Mouse (Mus musculus) erythroid progenitor cell, adult 5-6 weeks (primary cell): ENCODE data around the gene Cenpj. TPM values are rescaled to one million over a fixed set of nuclear protein-coding genes. Genes with fewer than 3 reads are reported as not detected.

Experiments used
- ATAC-seq: replicated peaks from 2 replicates; pipeline ENCODE4 v1.8.0; 2016; ENCODE audit warnings: moderate number of reproducible peaks, mild to moderate bottlenecking, moderate TSS enrichment, inconsistent platforms; ENCODE audit not compliant: poor library complexity, low FRiP score, severe bottlenecking
- total RNA-seq, 2 experiments: library from RNA; stranded (forward) in 1 of 2; stranded (reverse) in 1 of 2; fragments of 150-400 nt in 1 of 2; fragments of 186-747, 209-891 nt in 1 of 2; gene quantifications; 2 replicates each; pipeline versions ENCODE4 v1.2.3 to v1.2.4; 2015 to 2017; ENCODE audit warnings: low replicate concordance in 2 of 2

The Cenpj gene
- 26.4 and 67.0 TPM in 2 replicates for total RNA-seq (2015; ENCODE audit: low replicate concordance)
- 27.5 and 41.5 TPM in 2 replicates for total RNA-seq (2017; ENCODE audit: low replicate concordance)

GRCm38 (mm10) chr14:56575416-56575815, at the start of gene Cenpj, which contains the start of gene Parp4:
Gene Cenpj, minus strand, starts transcription at chr14:56575425.
Gene Parp4, plus strand, starts transcription at chr14:56575619.
- peak; percentile 91 for ATAC-seq

GRCm38 (mm10) chr14:56620425-56620824, 45.2 kb upstream of the Cenpj start:
- no peak for ATAC-seq

DNA sequence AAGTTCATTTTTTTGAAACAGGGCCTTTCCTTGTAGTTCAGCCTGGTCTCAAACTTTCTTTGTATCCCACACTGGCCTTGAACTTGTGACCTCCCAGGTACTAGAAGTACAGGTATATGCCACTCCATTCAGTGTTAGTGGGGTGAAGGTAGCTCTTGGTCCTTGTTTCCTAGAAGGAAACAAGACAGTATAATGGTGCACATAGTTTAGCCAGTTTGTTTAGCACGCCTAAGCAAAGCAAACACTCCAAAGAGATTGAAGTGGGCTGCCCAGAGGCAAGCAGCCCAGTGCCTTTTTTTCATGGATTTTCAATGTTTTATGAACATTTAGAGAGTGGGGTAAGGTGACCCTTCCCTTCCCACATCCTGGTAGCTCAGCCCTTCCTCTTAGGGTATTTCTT, 42.2 kb upstream of the Cenpj start:
- ATAC-seq, result no peak

GRCm38 (mm10) chr14:56613212-56613611, 38.0 kb upstream of the Cenpj start:
- no peak for ATAC-seq

- no peak for ATAC-seq
Observed at GRCm38 (mm10) chr14:56605136-56605535, 29.9 kb upstream of the Cenpj start.

GRCm38 (mm10) chr14:56604438-56604837, 29.2 kb upstream of the Cenpj start:
- ATAC-seq, result no peak

DNA sequence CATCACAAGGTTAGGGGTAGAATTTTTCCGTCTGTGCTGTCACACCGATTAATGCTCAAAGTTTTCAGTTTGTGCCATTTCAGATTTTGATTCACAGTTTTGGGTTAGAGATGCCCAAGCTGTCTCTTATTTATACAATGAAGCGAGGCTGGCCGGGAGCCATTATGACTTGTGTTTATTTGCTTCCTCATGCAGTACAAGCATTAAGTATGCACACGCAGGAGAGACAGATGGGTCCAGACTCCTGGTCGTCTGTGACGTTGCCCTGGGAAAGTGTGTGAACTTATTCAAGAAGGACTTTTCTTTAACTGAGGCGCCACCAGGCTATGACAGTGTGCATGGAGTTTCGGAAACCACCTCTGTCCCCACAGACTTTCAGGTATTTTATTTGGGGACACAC, 26.8 kb upstream of the Cenpj start:
- ATAC-seq, result no peak

- 0 out of 2 replicates have a peak, but pooled peaks have one; percentile 48 for ATAC-seq
Observed at GRCm38 (mm10) chr14:56598759-56599158, 23.5 kb upstream of the Cenpj start.

DNA sequence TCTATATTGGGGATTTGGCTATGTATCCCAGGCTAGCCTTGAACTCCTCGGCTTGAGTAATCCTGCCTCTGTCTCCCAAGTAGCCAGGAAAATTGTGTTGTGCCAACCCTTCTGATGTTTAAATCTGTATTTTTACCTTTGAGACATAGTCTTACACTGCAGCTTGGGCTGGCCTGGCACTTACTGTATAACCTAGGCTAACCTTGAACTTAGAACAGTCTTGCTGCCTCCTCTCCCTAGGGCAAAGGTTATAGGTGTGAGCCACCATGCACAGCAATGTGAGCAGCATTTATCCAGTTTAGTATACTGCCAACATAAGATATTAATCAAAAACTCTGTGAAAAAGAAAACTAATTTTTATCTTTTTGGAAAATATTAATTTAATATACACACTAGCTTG, 19.6 kb upstream of the Cenpj start:
- ATAC-seq, result no peak

GRCm38 (mm10) chr14:56592191-56592590, 17.0 kb upstream of the Cenpj start:
- ATAC-seq, result no peak

DNA sequence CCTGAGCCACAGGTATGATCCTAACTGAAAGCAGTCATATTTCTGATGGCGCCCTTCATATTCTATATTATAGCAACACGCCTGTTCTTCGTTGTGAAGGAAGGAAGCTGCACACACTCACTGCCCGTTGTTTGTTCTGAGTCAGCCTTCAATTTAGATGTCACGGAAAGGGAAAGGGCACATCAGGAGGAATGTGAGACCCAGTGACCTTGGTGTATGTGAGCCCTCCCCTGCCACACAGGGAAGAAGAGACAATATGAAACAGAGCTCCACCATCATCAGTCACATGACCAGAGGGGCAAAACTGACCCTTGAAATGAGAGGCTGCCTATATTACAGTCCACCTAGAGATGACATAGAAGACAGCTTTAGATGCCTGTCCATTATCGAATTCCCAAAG, 7.1 kb upstream of the Cenpj start:
- no peak for ATAC-seq

- ATAC-seq, result no peak
Observed at GRCm38 (mm10) chr14:56581117-56581516, 5.9 kb upstream of the Cenpj start.

DNA sequence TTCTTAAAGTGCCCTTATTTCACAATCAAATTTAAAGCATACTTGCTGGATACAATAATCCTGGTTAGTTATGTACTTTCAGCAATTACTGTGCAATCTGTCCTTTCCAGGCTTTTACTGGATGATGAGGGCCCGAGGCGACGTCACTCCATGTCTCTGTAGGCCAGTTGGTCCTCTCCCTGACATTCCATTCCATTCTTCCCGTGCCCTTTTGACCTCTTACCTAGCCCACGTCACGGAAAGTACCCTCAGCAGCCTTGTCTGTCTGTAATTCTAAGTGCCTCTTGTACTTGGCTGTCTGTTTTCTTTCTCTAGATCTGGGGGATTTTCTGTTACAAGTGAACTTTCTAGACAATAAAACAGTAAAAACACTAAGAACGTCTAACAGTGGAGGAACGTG, 3.8 kb upstream of the Cenpj start:
- no peak for ATAC-seq

GRCm38 (mm10) chr14:56575969-56576901, 1.0 kb upstream of the Cenpj start:
- ATAC-seq, result no peak

DNA sequence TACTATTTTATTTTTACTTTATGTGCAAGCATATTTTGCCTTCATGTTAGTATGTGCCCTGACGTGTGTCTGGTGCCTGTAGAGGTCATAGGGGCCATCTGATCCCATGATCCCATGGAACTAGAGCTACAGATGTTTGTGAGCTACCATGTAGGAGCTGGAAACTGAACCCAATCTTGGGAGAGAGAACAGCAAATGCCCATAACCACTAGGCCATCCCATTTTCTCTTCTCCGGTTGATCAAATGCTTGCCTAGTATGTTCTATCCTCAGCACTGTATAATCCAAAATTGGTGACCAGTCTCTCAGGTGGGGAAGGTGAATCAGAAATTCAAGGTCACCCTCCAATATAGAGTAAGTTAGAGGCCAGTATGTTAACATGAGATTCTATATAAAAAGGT, 2.7 kb downstream of the Cenpj start:
- no peak for ATAC-seq

DNA sequence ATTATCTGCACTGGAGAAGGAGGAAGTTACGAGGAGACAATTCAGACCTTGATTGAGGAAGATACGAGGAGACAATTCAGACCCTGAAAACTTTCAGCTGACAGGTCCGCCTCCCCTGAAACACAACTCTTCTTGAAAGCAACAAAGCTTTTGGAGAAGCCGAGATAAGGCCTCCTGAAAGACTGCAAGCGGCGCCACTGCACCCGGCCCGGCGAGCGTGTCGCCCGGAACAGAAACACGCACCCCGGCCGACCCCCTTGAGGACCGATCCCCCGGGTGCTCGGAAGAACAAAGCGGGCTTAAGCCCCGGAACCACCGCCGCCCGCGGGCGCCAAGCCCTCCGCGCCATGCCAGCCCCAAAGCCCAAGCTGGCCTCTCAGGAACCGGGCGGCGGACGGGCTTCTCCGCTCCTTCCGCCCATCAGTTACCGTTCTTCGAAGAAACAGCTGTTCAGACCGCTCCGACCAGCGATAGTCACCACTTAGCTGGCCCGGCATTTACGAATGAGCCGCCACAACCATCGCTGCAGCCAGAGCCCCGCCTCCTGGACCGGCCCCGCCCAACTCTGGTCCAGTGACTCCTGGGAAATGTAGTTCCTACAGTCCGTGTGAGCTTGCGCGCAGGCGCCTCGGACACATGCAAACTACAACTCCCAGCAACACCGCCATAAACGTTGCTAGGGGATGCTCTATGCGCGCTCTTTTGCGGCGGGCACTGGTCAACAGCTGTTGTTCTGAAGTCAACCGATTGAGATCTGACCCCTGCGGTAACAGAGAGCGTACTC, 3.7 kb downstream of the Cenpj start:
- peak; percentile 90 for ATAC-seq

DNA sequence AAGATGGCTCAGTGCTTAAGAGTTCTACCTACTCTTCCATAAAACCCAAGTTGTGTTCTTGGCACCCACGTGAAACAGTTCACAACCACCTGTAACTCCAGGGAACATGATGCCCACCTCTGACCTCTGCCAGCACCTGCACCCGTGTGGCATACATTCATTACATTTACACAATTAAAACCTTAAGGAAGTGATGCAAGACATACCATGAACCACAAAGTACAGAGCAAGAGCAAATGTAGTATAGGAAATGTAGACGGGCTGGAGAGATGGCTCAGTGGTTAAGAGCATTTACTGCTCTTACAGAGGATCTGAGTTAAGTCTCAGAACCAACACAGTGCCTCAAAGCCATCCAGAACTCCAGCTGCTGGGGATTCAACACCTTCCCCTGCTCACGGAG, 6.2 kb downstream of the Cenpj start:
- no peak for ATAC-seq

DNA sequence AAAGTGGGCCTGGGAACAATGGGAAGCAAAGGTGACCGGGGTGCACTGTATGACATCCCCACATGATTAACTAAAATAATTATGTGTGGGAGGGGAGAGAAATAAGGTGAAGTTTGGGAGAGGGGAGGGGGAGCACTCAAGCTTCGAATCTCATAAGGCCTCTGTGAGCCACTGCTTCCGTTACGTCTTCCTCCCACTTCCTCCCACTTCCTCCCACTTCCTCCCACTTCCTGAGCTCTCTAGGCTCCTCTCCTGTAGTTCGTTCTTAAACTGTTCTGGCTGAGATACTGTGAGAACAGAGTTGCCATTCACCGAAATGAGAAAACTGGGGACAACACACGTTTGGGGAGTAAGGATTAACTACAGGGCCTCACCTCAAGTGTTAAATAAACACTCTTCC, 7.7 kb downstream of the Cenpj start:
- ATAC-seq, result no peak

GRCm38 (mm10) chr14:56559134-56559533, 16.1 kb downstream of the Cenpj start:
- ATAC-seq, result no peak

- no peak for ATAC-seq
Observed at GRCm38 (mm10) chr14:56554716-56555115, 20.5 kb downstream of the Cenpj start.

GRCm38 (mm10) chr14:56553331-56553730, 21.9 kb downstream of the Cenpj start:
- ATAC-seq, result no peak
